Mouse (Mus musculus) hindbrain, embryonic 14.5 days (tissue): Measurements from ENCODE around the gene Ankrd44. TPM values are rescaled to one million over a fixed set of nuclear protein-coding genes. Genes with fewer than 3 reads are reported as not detected.
A peak's percentile ranks its signal among the peaks of the same experiment; 100 is the strongest.

Source experiments
- ATAC-seq: fragments of 200-750 bp; cut with Nextera tagmentation; 2 replicates; pipeline ENCODE4 v1.8.0; 2017; ENCODE audit warnings: moderate number of reproducible peaks, mild to moderate bottlenecking, moderate TSS enrichment, moderate library complexity; ENCODE audit not compliant: low FRiP score
- DNase-seq: peaks from one replicate; pipeline ENCODE4 v3.0.0-alpha.2; 2015; ENCODE audit warnings: low spot score
- H3K27ac ChIP-seq: fragments of 300-500 bp; sonication (generic); 2 replicates; pipeline ENCODE4 v1.5.1; 2014; ENCODE audit warnings: mild to moderate bottlenecking, moderate library complexity
- H3K27me3 ChIP-seq: fragments of 300-500 bp; sonication (generic); 2 replicates; pipeline ENCODE4 v1.6.1; 2014; ENCODE audit warnings: mild to moderate bottlenecking, low read length, mixed read lengths; ENCODE audit not compliant: control insufficient read depth, insufficient read depth
- H3K36me3 ChIP-seq: fragments of 300-500 bp; sonication (generic); replicated peaks from 2 replicates; pipeline ENCODE4 v1.6.1; 2014; ENCODE audit not compliant: control insufficient read depth, insufficient read depth
- H3K4me1 ChIP-seq: fragments of 300-500 bp; sonication (generic); replicated peaks from 2 replicates; pipeline ENCODE4 v1.6.1; 2014; ENCODE audit warnings: antibody characterized with exemption, low read length, mixed read lengths; ENCODE audit not compliant: control insufficient read depth, insufficient read depth
- H3K4me2 ChIP-seq: fragments of 300-500 bp; sonication (generic); replicated peaks from 2 replicates; pipeline ENCODE4 v1.6.1; 2014; ENCODE audit warnings: mild to moderate bottlenecking, moderate library complexity
- H3K4me3 ChIP-seq: fragments of 300-500 bp; sonication (generic); replicated peaks from 2 replicates; pipeline ENCODE4 v1.5.1; 2014; ENCODE audit warnings: mild to moderate bottlenecking, low read length
- H3K9ac ChIP-seq: fragments of 300-500 bp; sonication (generic); 2 replicates; pipeline ENCODE4 v1.6.1; 2014
- H3K9me3 ChIP-seq: fragments of 300-500 bp; sonication (generic); 2 replicates; pipeline ENCODE4 v1.6.1; 2016; ENCODE audit warnings: low read length; ENCODE audit not compliant: control insufficient read depth
- WGBS: fragments of 180-500 bp; shearing (Covaris S2); extraction: QIAGEN DNeasy Blood & Tissue Kit; methylation state at CpG from one replicate; pipeline ENCODE4 v1.1.7; 2014; 5-methylcytosine and 5-hydroxymethylcytosine counted together
- polyA plus RNA-seq: library from polyadenylated mRNA; unstranded; fragments of >200 nt; fragmentation: Nextera tagmentation; extraction: Ambion mirVana; gene quantifications from 2 replicates; pipeline ENCODE4 v1.2.1, GENCODE M21; 2014

Ankrd44 gene
- polyA plus RNA-seq, 1 experiment from 2014 or later = 30.0 TPM

DNA sequence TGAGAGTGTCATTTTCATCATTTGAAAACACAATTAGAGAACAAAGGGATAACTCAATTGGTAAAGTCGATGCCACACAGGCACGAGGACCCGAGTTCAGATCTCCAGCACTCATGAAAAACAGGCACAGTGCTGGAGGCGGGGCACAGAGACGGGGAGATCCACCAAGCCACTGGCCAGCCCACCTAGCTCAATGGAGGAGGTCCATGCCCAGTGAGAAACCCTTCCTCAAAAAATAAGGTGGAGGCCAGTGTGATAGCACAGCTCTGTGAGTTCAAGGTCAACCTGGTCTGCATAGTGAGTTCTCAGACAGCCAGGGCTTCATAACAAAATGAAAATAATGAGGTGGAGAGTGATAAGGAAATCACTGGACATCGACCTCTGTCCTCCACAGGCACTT lies 93.0 kb downstream of the Ankrd44 start:
- Histone ChIP-seq H3K27me3 (no peaks in the 10 kb centered on the region), H3K4me3 (no peak overlapping the region), H3K27ac (no peak overlapping the region), H3K9me3 (no peaks in the 10 kb centered on the region), H3K36me3 (no peaks in the 10 kb centered on the region), H3K4me2 (no peak overlapping the region), H3K4me1 (peaks cover 5% of the 10 kb centered on the region; the same call in 1 of the 2 replicates), H3K9ac (no peak overlapping the region)
- DNase-seq (no peak), ATAC-seq (no peak)
- WGBS = 91% methylated on average over 6 of the region's 6 CpGs

DNA sequence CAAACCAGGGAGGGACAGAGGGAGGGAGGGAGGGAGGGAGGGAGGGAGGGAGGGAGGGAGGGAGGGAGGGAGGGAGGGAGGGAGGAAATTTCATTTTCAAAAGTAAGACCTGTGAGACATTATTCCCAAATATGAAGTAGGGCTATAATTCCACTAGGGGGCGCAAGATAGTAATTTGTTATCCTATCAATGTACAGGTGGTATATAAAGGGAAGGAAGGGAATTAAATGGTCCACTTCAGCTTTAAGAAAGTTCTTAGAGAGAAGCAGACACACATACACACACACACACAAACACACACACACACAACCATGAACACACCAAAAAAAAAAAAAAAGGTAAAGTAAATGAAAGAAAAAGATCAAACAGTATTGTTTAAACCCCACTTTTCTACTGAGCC lies 93.4 kb downstream of the Ankrd44 start:
- Histone ChIP-seq H3K4me1 (peaks cover 5% of the 10 kb centered on the region; the same call in 1 of the 2 replicates), H3K36me3 (no peaks in the 10 kb centered on the region), H3K27ac (no peak overlapping the region), H3K4me3 (no peak overlapping the region), H3K4me2 (no peak overlapping the region), H3K9me3 (no peaks in the 10 kb centered on the region), H3K9ac (no peak overlapping the region), H3K27me3 (no peaks in the 10 kb centered on the region)
- ATAC-seq (peak; percentile 61; the same call in 1 of the 2 replicates), DNase-seq (peak; percentile 84)
- 0% methylated on average over 1 of the region's 1 CpGs for WGBS

- ATAC-seq (no peak), DNase-seq (no peak)
- WGBS = 72% methylated on average over 6 of the region's 6 CpGs
- Histone ChIP-seq H3K4me1 (peaks cover 5% of the 10 kb centered on the region; the same call in 1 of the 2 replicates), H3K4me3 (no peak overlapping the region), H3K36me3 (no peaks in the 10 kb centered on the region), H3K9me3 (no peaks in the 10 kb centered on the region), H3K27me3 (no peaks in the 10 kb centered on the region), H3K27ac (no peak overlapping the region), H3K9ac (no peak overlapping the region), H3K4me2 (no peak overlapping the region)
Measured at GRCm38 (mm10) chr1:54830223-54830622, 96.0 kb downstream of the Ankrd44 start.

- ATAC-seq (no peak), DNase-seq (no peak)
- Histone ChIP-seq H3K27ac (no peak overlapping the region), H3K9ac (no peak overlapping the region), H3K4me3 (no peak overlapping the region), H3K4me1 (peaks cover 5% of the 10 kb centered on the region; the same call in 1 of the 2 replicates), H3K36me3 (no peaks in the 10 kb centered on the region), H3K4me2 (no peak overlapping the region), H3K27me3 (no peaks in the 10 kb centered on the region), H3K9me3 (no peaks in the 10 kb centered on the region)
- 89% methylated on average over 5 of the region's 5 CpGs for WGBS
Measured at GRCm38 (mm10) chr1:54829681-54830213, 96.4 kb downstream of the Ankrd44 start.

DNA sequence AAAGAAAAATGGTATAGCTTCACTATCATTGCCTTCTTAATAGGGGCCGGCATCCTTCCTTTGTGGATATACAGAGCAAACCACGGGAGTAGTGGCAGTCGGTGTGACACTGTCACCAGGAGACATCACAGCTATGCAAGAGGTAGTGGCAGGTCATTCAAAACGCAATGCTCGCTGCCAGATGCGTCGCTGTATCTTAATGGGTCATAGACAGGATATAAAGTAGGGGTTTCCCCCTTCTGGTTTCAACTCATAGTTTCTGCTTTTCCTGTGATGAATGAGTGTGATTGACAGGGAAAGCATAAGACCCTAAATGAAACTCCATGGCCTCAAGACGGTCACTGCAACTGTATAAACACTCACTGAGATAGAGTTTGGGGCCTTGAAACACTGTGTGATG lies 98.4 kb downstream of the Ankrd44 start:
- WGBS = 66% methylated on average over 8 of the region's 8 CpGs
- no peaks in the 10 kb centered on the region for H3K27me3 ChIP-seq
- peaks cover 5% of the 10 kb centered on the region; the same call in 1 of the 2 replicates for H3K4me1 ChIP-seq
- H3K36me3 ChIP-seq = no peaks in the 10 kb centered on the region
- H3K9me3 ChIP-seq = no peaks in the 10 kb centered on the region
- no peak overlapping the region for H3K27ac ChIP-seq
- H3K9ac ChIP-seq = no peak overlapping the region
- ATAC-seq (no peak), DNase-seq (no peak)
- no peak overlapping the region for H3K4me2 ChIP-seq
- H3K4me3 ChIP-seq = no peak overlapping the region

GRCm38 (mm10) chr1:54827351-54827750 lies 98.8 kb downstream of the Ankrd44 start:
- 44% methylated on average over 3 of the region's 3 CpGs for WGBS
- ATAC-seq = no peak
- no peak for DNase-seq
- Histone ChIP-seq H3K9me3 (no peaks in the 10 kb centered on the region), H3K27ac (no peak overlapping the region), H3K4me2 (no peak overlapping the region), H3K27me3 (no peaks in the 10 kb centered on the region), H3K9ac (no peak overlapping the region), H3K36me3 (no peaks in the 10 kb centered on the region), H3K4me3 (no peak overlapping the region), H3K4me1 (peaks cover 5% of the 10 kb centered on the region; the same call in 1 of the 2 replicates)

- no peak overlapping the region for H3K27ac ChIP-seq
- ATAC-seq (0 out of 2 replicates have a peak, but pooled peaks have one; percentile 60), DNase-seq (peak; percentile 42)
- H3K4me1 ChIP-seq = peaks cover 5% of the 10 kb centered on the region; the same call in 1 of the 2 replicates
- no peaks in the 10 kb centered on the region for H3K27me3 ChIP-seq
- no peaks in the 10 kb centered on the region for H3K36me3 ChIP-seq
- H3K4me2 ChIP-seq = no peak overlapping the region
- no peak overlapping the region for H3K9ac ChIP-seq
- WGBS = 68% methylated on average over 4 of the region's 4 CpGs
- H3K9me3 ChIP-seq = no peaks in the 10 kb centered on the region
- H3K4me3 ChIP-seq = no peak overlapping the region
Measured at GRCm38 (mm10) chr1:54826426-54826986, 99.7 kb downstream of the Ankrd44 start.

DNA sequence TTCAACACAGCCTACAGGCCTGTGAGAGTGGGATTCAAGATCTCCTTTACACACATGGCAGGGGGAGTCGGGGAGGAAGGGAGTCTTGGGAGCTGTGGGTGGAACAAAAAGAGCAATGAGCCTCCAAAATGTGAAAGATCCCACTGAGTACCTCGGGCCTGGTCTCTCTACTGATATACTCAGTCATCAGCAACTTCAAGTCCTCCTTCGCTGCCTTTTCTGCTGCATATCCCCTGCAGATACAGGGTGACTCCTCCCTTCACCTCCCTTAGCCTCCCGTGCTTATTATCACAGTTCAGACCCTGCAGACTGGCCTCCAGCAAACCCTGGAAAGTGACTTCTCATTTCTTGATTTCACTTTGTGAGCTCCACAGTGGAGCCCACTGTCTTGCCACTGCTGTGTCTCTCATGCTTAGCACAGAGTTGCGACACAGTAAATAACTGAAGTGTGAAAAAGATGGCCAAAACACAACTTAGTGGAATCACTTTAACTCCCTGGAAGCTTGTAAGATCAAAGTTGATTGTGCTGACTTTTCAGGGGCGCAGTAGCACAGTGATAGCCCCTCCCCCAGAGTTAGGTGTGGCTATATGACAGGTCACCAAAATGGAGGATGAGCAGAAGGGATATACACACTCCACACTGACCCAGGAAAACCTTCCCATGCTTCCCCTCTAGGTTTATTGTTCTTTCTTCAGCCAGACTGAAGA lies 100.3 kb downstream of the Ankrd44 start:
- Histone ChIP-seq H3K27me3 (no peaks in the 10 kb centered on the region), H3K9ac (no peak overlapping the region), H3K9me3 (no peaks in the 10 kb centered on the region), H3K27ac (no peak overlapping the region), H3K4me3 (no peak overlapping the region), H3K36me3 (no peaks in the 10 kb centered on the region), H3K4me2 (no peak overlapping the region), H3K4me1 (peaks cover 5% of the 10 kb centered on the region; the same call in 1 of the 2 replicates)
- DNase-seq (no peak), ATAC-seq (no peak)
- 79% methylated on average over 6 of the region's 6 CpGs for WGBS

DNA sequence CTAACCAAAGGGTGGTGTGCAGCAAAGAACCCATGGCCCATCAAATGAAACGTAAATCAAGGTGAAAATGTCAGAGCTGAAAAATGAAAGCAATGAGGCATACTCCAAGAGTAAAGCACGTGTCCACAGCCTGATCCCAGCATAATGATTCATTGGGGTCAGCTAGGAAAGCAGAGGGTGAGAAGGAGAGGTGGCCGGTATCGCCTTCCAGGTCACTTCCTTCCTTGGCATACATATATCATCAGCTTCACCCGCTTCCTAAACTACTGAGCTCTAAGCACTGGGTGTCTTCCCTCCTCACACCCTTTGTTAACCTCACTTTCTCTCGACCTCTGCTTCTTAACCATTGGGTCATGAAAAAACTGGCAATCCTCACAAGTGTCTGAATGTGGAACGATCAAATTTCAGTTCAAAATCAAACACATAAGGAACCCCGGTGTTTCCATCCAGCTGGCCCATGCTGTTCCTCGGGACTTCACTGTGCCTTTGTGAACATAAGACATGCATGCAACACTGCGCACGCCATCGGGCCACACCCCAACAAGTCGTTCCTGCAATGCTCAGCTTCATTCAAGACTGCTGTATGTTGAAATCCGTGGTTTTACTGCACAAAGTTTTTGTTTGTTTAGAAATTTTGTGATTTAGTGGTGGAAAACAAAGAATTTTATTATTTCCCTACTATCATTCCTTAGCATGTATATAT lies 101.9 kb downstream of the Ankrd44 start:
- H3K4me3 ChIP-seq = no peak overlapping the region
- no peak for DNase-seq
- 74% methylated on average over 14 of the region's 14 CpGs for WGBS

More for the DNA sequence above, 101.9 kb downstream of the Ankrd44 start:
- no peak for ATAC-seq
- Histone ChIP-seq H3K27ac (no peak overlapping the region), H3K9ac (no peak overlapping the region), H3K4me1 (no peaks in the 10 kb centered on the region), H3K27me3 (no peaks in the 10 kb centered on the region), H3K36me3 (no peaks in the 10 kb centered on the region), H3K4me2 (no peak overlapping the region), H3K9me3 (no peaks in the 10 kb centered on the region)
